Mouse (Mus musculus) lung, postnatal 25 days (tissue): Measurements from ENCODE around the gene Esrp2.

Source experiments
- DNase-seq: peaks from one replicate; pipeline ENCODE4 v3.0.0; 2022; ENCODE audit warnings: low spot score

Gene Esrp2

DNA sequence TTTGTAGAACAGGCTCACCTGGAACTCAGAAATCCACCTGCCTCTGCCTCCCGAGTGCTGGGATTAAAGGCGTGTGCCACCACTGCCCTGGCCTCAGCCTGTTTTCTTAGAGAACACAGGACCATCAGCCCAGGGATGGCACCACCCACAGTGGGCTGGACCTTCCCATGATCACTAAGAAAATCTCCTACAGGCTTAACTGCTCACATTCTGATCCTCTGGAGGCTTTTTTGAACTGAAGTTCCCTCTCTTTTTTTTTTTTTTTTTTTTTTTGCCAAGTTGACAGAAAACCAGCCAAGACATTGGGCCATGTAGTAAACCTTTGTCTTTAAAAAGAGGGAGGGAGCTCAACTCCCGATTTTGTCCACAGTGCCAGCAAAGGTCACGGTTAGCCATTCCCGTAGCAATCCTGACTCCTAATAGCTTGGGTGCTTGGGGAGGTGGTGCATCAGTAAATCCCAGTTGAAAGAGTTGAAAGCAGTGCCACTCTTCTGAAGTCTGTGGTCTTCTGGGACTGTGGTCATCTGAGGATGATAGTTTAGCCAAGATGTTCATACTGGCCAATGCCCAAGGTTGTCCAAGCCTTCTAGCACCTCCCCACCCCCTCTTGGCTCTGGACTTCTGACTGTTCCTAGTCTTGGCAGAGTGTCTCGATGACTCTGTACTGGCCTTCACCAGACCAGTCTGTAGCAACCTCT, 11.2 kb upstream of the Esrp2 start:
- DNase-seq = no peak

DNA sequence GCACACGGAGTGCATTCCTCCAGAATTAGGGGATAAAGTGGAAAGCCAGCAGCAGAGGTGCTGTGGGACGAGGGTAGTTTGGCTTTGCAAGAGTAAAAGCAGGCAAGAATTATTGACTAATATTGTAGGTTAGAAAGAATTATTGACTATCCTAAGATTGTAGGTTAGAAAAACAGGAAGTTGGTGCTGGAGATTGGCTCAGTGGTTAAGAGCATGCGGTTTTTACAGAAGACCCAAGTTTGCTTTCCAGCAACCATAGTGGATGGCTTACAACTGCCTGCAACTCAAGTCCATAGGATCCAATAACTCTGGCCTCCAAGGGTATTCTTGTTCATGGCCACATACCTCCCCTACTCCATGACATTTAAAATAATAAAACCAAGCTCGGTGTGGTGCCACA, 9.2 kb upstream of the Esrp2 start:
- DNase-seq = no peak

DNA sequence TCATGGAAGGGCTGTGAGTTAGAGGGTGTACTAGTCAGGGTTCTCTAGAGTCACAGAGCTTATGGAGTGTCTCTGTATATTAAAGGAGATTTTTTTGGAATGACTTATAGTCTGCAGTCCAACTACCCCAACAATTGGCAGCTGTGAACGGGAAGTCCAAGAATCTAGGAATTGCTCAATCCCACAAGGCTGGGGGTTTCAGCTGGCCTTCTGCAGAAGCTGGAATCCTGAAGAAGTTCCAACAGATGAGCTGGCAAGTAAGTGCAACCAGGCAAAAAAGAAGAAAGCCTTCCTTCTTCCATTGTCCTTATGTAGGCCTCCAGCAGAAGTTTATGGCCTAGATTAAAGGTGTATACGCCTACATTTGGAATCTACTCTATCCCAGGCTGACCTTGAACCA, 8.6 kb upstream of the Esrp2 start:
- DNase-seq = no peak

DNA sequence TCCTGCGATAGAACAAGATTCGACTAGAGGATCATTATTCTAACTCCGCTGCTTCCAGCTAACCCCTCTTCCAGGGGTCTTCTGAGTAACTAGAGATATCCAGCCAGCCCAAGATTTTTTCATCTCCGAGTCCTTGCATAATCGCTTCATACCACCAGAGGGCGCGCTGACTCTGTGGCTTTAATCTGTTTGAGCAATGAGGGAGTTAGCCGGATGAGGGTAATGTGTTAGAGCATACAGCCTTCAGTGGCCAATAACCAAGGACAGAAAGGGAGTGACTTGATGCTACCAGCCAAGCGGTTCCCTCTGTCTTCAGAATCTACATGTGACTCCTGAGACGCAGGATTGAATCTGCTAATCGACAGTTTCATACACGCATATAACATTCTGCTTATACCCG, 4.0 kb upstream of the Esrp2 start:
- DNase-seq = peak; percentile 86

- no peak for DNase-seq
Observed at GRCm38 (mm10) chr8:106140191-106140590, 3.4 kb upstream of the Esrp2 start.

DNA sequence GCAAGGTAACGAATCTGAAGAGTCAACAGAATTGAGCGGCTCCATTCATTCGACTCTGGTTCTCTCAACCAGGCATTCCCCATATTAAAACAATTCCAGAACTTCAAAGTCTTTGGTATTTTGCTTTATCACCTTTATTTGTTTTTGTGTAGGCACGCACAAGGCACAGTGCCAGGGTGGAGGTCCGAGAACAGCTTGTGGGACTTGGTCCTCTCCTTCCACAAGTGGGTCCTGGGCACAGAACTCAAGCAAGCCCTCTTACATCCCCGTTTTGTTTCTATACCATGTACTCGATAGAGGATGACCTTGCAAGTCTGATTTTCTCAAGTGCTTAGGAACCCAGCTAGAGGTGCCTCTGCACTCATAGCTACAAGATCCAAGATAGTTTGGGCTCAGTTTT, 1.8 kb upstream of the Esrp2 start:
- DNase-seq = no peak

- DNase-seq = peak; percentile 93
Observed at GRCm38 (mm10) chr8:106137906-106138477, 1.2 kb upstream of the Esrp2 start.

- DNase-seq = no peak
Observed at GRCm38 (mm10) chr8:106137218-106137905, 588 bp upstream of the Esrp2 start.

- DNase-seq = no peak
Observed at GRCm38 (mm10) chr8:106135672-106136071, 1.1 kb downstream of the Esrp2 start.

DNA sequence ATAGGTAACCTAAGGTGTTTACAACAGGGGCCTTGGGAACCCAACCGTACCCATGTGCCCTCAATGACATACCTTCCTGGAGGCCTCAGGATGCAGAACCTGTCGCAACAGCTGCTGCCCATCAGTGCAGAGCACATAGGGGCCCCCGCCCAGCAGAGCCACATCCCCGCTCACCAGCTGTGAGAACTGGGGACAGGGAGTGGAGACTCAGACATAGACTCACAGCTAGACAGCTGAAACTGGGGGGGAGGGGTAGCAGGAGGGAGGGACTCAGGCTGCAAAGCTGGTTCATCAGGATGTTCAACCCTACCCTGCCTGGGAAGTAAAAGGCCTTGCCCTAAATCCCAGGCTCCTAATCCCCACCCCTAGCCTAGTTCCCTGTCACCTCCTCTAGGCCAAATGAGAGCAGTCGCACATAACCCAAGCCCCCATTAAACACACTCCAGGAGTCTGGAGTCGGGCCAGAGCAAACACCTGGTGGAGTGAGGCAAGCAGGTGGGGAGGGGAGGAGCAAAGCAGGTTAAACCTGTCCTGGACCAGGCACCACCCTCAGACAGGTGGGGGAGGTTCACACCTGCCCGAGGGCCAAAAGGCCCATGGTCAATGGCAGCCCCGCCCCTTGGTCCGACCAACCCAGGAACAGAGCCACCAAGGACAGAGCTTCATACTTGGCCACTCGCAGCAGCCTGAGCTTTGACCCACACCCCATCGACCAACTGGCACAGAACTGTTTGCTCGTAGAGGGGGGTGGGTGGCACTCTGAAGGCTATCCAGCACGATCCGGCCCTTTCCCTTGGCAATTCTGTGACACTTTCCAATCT, 1.8 kb downstream of the Esrp2 start:
- peak; percentile 94 for DNase-seq

- DNase-seq = no peak
Observed at GRCm38 (mm10) chr8:106133946-106134345, 2.8 kb downstream of the Esrp2 start.

DNA sequence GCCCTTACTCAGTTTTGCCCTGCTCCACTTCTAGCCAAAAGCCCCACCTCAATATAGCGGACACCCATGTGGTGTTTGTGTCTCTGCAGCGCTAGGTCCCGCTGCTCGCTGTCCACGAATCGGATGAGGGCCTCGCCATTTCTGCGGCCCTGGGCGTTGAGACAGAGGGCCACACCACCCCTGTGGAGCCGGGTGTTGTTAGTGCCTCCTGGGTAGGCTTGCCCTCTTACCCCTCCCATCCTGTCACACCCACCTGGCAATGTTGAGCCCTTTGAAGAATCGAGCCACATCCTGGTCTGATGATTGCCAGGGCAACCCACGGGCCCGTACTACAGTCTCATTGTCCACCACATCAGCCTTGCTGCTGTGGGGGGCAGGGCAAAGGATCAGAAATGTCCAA, 3.2 kb downstream of the Esrp2 start:
- no peak for DNase-seq

DNA sequence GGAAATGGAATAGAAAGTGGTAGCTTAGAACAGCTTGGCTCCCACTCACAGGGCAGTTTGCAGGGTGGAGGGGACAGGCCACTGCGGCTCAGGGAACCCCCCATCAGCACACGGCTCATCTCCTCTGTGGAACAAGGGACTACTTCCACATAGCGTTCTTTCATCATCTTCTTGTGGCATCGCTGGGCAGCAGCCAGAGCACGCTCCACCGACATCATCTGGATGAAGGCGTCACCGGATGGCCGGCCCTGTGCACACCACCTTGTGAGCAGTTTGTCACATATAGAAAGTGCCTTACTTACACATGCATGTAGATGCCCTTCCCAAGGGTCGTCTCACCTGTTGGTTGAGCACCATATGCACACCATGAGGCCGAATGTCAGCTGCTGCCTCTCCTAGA, 4.4 kb downstream of the Esrp2 start:
- DNase-seq = no peak

GRCm38 (mm10) chr8:106131488-106132222, 5.1 kb downstream of the Esrp2 start:
- DNase-seq = no peak

GRCm38 (mm10) chr8:106131021-106131420, 5.8 kb downstream of the Esrp2 start:
- DNase-seq = no peak

DNA sequence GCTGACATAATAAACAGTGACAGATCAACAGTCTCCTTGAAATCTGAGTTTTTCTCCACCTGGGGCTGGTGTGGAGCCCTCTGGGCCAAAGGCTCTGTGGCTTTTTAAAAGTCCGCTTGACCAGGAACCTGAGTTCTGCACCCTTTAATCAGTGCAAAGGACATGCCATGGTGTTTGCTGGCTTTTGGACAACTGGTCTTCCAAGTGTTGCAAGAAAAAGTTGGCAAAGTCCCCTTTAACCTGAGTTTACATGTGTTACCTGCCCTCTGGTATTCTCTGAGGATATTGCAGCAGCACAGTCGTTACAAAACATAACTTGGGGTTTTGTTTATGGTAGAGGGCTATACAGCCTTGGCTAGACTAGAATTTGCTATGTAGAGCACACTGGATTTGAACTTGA, 6.3 kb downstream of the Esrp2 start:
- no peak for DNase-seq

DNA sequence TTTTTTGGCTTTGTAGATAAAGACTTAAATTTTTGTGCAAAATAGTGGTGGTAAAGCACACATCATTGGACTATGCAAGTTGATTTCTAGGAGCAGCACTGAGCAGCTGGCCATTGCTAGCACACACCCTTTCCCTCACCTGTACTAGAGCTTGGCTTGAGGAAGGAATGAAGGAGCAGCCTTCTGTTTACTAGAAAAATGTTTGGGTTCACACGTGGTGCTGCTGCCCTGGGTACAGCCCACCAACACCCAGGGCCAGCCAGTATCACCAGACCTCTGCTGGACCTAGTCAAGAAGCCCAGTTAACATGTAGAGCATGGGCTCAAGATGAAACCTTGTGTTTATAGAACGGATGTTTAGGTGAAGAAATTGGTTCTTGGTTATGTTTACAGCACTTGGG, 6.8 kb downstream of the Esrp2 start:
- no peak for DNase-seq

DNA sequence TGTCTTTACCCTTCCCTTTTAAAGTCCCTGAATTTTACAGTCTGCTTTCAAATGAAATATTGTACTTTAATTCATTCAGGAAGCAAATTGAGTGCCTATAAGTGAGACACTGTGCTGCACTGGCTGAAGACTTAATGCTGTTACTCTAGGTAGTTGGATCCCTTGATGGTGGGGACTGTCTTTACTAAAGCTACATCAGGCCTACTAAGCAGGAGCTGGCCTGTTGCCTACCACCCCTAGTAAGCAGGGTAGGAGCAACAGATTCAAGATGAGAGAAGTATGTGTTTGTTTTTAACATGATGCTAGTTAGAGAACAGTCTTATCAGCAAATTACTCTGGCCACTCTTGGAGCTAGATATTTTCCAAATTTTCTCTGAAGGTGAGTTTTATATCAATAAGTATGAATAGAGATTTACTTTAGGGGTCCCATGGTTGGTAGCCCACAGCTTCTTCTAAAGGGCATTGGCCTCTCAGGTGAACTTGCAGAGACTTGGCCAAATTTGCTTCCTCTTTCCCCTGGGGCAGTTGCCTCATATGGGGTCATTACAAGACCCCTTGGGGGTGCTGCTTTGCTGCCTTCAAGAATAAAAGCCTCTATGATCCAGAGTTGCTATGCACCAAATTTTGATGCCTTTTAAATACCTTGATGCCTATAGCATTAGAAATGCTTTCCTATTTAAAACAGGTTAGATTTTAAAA, 7.4 kb downstream of the Esrp2 start:
- DNase-seq = no peak

GRCm38 (mm10) chr8:106127882-106128410, 8.8 kb downstream of the Esrp2 start:
- no peak for DNase-seq

DNA sequence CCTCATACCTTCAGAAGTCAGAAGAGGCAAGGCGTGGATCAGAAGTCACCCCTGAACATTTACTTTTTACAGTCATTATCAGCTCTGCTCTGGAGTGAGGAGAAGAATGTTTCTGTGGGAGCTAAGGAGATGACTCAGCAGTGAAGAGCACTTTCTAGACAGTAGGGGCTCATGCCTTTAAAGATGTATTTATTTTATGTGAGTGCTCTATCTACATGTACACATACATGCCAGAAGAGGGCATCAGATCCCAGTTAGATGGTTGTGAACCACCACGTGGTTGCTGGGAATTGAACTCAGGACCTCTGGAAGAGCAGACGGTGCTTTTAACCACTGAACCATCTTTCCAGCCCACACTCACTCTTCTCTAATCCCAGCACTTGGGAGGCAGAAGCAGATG, 9.7 kb downstream of the Esrp2 start:
- DNase-seq = peak; percentile 32

DNA sequence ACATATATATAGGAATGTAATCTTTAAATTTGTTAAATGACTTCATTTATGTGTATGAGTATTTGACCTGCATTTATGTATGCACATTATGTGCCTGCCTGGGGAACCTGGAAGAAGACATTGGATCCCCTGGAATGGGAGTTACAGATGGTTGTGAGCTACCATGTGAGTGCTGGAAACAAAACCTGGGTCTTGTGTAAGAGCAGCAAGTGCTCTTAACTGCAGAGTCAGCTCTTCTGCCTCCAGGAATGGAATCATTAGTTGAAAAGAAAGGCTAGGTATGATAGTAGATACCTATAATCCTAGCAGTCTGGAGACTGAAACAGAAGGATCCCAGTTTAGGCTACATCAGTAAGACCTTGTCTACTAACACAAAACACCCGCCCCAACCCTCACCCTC, 10.7 kb downstream of the Esrp2 start:
- no peak for DNase-seq
